Mouse (Mus musculus): ENCODE results near the gene Itga1. TPM values are rescaled to one million over a fixed set of nuclear protein-coding genes. Genes with fewer than 3 reads are reported as not detected.
A peak's percentile ranks its signal among the peaks of the same experiment; 100 is the strongest.

The Itga1 gene
- polyA plus RNA-seq, 3 experiments from 2014 or later = 0.42 to 0.97 (median 0.77) TPM

DNA sequence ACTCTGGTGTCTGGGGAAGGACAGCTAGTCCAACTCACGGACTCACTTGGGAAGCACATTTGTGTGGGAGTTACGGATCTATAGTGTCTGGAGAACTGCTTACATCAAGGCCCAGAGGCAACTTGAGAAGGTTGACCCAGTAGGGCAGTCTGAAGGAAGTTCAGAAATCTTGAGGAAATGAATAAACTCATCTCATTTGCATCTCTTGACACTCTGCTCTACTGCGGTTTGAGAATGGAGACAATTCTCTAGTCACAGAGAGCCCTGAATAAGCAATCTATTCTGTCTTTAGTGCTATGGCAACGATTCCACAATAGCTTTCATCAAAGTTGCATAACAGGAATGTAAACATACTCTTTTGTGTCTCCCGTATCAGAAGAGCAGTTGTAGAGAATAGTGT lies 4.8 kb downstream of the Itga1 start:
- peak; percentile 39 for ATAC-seq

DNA sequence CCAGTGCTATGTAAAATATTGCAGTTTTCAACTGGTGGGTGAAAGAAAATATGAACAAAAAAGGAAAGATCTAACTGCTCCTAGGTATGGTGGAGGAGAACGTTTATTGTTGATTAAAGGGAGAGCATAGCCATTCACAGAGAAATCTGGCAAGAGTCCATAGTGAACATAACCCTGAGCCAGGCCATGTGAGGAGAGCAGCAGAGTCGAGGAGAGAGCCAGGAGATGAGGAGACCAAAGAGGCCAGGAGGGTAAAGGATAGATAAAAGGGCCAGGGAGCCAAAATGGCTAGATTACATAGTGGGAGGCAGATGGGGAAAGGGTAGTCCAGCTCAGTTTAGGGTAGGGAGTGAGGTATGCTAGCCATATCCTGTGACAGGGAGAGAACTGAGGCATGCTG lies 5.5 kb downstream of the Itga1 start:
- no peak for ATAC-seq

DNA sequence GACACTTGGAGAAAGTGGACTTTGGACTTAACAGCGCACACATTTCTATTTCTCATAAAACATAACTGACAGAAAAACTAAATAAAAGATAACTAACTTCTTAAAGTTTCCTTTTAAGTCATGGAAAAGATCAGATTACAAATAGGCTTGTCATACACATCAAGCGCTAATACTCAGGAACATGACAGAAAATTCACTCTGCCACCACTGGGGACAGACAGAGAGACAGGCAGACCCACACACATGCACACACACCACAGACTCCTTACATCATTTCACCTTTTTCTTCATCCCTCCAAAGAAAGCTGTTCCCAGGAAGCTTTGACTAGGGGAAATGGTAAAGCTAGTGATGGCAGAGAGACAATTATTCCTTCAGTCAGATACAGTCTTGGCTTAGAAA lies 6.4 kb downstream of the Itga1 start:
- ATAC-seq = no peak

DNA sequence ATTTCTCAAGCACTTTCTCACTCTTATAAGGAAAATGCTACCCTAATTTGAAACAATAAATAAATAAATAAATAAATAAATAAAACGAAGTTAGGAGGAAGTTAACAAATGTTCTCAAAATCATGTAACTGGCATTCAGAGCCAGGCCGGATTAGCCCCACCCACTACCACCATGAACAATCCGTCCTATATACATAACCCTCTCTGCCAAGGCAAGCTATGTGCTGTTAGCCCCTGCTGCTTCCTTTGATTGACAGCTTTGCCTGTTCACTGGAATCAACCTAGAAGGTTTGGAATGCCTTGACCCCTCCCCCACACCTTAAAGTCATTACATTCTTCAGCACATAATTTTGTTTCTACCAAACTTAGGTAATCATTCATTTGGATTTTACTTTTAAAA lies 10.3 kb downstream of the Itga1 start:
- no peak for ATAC-seq

DNA sequence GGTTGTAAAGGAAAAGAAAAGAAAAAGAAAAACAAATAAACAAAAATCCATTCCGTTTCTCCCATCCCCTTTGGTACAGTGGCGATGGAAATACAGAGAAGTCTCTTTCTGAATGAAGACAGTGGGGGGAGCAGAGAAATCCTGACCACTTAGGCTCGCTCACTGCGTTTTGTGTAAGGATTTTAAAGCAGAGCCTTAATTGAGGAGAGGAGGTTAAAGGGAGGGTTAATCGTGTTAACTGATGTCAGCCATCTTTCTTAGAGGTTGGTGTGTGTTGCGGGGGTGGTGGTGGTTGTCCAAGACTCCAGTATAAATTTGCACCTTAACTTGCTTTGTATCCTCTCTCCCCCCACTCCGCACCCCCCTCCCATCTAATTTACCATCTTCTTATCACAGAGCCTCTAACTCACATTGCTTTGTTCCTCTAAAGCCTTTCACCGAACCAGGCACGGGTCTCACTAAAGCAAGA lies 10.8 kb downstream of the Itga1 start:
- ATAC-seq = no peak

DNA sequence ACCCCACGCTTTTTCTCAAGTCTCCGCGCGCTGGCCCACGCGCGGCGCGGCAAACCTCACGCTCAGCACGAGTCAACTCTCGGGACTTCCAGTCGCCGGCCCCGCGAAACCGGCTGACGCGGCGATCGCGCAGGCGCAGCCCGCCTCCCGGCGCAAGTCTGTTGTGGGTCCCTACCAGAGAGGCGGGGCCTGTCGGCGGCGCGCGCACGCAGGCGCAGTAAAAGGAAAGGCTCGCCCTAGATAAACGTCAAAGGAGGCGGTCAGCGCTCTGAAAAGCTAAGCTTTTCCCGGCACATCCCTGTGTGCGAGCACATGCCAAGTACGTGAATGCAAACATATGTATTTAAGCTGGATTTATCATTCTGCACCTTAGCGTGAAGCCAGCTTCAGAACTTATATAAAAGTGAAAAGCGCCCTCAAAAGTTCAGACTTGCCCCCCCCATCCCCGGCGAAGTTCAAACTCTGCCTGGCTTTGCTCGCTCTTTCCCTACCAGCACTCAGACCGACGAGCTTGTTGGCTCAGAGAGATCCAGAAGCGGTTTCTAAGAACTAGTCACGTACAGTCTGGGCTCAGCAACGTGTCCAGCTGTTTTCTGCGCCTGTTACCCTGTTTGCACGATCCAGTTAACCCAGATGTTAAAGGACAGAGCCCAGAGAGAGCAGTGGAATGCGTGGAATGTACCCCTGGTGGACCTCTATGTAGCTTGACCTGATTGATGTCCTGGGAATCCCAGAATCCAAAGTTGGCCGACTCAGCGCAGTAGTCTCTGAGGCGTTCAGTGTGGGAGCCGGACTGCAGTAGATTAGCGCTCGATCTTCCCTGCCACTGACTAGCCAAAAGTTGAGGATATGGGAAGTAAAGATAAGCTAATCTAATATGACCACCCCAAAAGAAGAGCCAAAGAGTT lies 11.4 kb downstream of the Itga1 start, which contains the start of gene Pelo:
TSS of gene Pelo (minus strand) at position 118 of the 908 bp plus-strand sequence.
- peak; percentile 85 for ATAC-seq

DNA sequence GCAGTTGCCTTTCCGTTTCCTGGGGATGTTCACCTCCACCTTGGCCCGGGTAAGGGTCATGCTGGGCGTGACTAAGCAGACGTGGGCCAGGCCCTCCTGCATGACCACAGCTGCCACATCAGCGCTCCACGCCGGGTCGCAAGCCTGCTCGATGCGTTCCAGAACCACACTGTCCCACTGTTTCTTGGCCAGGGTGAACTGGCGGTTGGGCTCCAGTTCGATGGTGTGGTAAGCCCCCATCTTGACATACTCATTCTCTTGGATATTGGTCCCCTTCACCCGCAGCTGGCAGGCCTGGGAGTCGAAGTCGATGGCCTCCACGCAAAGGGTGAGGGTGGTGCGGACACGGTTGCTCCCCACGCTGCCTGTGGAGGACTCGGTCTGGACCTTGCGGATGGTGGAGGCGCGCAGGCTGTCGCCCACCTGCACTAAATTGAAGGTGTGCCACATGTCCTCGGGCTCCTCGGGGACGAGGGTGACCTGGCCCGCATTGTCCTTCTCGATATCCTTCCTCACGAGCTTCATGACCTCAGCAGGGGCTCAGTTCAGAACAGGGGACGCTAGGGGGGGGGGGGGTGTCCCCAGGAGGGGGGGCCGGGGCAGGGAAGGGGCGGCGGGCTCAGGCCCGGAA lies 12.3 kb downstream of the Itga1 start:
- peak; percentile 5 for ATAC-seq

DNA sequence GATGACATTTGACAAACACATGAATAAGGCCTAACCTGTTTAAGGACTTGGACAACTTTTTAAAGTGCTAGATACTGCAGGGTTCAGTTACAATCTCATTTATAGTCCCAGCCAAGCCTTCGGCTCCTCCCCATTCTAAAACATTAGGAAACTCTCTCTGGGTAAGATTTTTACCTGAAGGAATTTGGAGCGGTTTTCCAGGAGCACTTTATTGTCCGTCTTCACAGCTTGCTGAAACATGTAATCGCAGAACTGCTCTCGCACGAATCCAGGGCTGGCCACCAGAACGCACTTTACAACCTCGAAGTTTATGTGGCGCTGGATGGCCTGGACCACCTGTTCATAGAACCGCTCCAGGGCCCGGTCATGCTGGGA lies 12.8 kb downstream of the Itga1 start:
- no peak for ATAC-seq

DNA sequence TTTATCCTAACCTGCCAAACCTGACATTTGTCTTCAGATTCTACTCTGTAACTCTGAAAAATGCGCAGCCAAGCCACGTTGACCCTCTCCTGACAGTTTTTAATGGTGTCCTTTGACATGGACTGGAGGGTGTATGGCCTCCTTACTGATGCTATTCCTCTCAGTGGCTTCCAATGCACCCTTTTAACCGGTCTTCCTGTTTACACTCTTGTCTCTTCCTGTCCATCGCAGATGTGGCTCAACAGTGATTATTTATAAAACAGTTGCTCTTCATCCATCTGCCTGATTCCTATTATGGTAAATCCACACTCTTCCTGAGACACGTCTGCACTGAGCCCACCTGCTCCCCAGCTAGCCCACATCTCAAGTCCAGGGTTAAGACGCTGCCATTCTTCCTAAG lies 15.8 kb downstream of the Itga1 start:
- ATAC-seq = no peak

DNA sequence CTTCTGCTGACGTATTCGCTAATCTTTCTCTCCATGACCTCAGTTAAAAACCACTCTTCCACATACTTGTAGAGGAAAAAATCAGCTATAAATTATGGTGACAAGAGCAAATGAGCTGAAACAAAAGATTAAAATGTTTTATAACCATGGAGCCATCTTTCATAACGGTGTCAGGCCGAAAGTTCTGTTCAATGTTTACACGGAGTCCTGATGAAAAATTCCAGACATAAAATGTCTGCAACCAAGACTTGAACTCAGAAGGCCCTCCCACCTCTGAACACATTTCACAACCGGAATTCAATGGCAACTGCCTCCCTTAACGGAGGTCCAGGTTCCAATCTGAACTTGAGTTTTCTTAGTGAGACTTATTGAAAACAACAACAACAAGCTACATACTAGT lies 19.4 kb downstream of the Itga1 start:
- no peak for ATAC-seq

DNA sequence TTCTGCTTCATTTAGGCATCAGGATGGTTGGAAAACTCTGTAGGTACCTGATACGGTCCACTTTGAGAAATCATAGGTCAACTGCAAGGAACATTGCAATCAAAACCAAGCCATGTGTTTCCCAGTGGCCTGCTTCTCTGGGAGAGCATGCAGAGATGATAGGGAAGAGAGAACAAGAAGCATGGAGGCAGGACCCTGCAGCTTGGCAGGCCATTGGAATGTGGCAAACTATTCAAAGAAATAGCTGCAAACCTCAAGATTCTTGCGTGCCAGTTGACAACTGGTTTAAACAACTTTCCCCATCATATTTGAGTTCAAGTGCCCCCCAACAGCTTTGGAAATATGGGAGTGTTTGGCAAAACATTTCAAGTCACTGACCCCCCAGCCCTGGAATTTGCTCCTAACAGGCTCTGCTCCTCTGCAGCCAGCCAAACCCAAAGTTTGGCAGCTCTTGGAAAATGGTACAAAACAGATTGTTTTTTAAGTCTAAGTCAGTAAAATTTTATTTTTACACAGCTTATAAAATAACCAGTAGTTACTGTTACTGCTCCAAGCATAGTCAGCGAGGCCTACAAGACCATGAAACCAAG lies 21.7 kb downstream of the Itga1 start:
- ATAC-seq = no peak

DNA sequence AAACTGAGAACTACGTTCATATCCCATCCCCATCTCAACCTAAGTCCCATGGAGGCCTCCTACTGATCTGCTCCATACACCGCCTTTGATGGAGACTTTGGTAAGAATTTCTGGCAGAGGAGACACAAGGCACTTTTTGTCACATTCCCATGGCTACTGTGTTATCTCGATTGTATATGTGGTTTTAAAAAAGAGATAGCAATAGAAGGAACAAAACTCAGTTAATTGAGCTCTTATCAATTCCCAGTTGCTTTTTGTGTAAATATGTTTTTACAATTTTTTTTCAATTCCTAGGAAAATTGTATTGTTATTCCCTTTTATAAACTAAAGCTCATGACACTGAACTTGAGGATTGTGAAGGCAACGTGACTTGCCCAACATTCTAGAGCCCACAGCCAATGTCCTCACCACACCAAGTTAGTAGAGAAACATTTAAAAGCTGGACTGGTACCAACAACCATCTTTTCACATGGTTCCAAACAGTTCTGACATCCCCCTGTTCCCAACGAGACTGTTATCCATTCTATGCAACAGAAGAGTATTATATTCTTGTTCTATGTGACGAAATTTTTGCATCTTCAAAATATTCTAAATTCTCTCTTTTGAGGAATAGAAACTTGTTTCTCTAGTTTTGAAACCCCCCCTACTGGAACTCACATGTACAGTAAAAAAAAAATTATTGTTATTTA lies 22.6 kb downstream of the Itga1 start:
- no peak for ATAC-seq

DNA sequence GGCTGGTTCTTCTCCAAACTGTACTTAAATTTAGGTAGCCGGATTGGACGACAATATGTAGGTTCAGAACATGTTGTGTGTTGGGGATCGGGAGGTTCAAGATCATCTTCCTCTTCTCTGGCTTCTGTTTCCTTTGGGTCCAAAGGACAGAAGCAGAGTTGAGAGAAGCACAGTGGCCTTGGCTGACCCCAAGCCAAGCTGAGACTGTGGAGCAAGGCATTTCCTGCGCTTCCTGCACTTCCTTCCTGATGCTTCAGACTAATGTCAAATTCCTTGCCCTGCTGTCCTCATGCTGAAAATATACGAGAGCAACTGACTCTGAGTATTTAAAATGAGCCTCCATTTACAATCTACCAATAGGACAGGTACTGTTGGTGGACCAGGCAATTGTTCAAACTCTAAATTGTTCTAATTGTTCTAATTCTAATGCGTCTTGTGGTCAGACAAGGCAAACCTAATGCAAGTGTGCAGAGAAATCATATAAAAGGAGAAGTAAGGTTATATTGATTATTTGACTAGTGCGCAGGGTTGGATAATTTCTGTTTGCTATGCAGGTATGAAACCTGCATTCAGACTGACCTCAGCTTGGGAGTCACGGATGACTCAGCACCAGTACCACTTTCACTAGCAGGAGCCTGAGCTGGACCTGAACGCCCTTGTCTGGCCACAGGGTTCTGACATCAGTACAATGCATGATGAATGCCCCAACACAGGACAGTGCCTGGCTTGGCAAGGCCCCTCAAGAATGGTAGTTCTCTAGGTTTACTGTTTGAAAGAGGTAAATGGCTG lies 24.2 kb downstream of the Itga1 start:
- ATAC-seq = no peak

DNA sequence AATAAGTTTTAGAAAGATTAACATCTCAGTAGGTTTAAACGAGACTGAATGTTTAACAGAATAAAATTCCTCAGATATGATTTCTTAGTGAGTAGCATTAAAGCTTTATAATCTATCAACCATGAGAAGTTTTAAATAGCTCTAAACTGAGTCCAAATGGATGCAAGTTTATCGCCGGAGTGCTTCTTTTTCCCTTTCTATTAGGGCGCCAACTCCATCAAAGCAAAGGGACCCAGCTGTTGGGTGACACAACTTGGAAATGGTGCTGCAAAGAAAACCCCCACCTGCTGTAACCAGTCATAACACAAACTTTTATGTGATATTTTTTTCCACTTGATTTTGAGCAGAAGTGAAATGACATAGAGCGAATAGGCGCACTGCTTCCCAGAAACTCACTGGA lies 29.4 kb downstream of the Itga1 start:
- no peak for ATAC-seq

DNA sequence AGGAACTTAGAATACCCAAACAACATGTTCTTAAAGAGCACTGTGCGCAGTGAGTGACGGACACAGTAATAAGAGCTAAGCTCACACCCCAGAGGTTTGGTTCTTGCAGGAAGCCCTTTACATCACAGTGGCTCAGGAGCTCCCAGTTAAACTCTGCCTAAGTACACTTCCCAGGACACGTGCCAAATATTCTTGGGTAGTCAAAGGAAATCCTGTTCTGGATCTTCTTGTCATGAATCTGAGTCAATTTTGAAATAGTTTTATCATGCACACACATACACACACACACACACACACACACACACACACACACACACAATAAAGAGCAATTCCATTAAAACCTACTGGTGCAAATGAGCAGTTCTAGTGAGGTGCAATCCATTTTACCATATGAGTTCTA lies 30.3 kb downstream of the Itga1 start:
- ATAC-seq = no peak

DNA sequence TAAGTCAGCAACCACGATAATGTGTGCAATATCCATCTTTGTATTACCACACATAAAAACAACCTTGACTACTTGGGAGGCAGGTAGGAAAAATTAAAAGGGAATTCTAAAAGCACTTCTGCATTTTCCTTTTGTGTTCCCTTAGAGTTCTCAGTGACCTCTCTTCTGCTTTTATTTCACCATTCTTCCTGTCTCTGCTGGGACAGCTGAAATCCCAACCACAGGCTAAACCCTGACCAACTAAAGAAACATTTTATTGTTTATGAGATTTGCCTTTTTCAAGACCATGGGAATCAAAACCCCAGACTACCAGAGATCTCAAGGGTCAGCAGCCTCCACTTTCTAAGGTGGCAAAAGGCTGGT lies 33.8 kb downstream of the Itga1 start:
- ATAC-seq = no peak

DNA sequence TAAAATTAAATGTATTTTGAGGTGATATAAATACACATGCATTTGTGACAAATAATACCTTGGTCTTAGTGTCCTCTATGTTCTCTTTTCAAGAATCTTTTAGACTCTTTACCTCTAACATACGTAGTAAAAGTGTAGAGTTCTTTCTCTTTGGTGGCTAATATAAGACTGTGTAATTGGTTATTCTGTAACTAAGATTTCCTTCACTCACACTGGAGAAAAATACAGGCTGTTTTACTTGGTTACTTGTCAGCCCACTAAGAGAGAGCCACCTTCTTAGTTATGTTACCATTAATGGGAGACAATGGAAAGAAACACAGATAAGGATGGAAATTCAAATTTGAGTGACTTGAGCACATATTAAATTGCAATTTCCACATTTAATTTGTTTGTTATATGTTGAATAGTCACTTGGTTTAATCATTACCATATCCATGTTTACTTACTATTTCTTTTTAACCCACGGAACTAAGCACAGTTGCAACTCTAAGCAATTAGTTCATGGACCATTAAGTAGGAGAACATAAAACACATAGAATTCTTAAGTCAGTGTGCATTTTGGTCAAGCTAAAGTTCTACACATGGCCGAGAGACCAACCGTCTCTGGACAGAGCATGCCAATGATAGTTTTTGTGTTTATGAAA lies 34.3 kb downstream of the Itga1 start:
- ATAC-seq = no peak

DNA sequence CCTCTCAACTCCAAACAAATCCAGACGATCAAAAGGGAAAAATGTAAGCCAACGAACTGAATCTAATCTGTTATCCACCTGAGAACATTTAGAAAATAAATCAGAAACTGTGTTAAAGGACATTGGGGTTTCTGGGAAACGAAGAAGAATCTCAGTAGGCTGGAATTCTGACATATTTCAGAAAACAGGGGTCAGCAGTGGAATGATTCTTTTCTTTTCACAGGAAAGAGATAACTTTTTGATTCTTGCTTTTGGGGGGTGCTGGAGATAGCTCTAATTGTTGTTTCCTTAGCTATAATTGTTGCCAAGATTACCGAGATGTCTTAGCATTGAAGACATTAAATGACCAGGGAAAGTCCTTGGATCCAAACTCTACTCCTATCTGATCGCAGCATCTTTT lies 44.2 kb downstream of the Itga1 start:
- no peak for ATAC-seq

DNA sequence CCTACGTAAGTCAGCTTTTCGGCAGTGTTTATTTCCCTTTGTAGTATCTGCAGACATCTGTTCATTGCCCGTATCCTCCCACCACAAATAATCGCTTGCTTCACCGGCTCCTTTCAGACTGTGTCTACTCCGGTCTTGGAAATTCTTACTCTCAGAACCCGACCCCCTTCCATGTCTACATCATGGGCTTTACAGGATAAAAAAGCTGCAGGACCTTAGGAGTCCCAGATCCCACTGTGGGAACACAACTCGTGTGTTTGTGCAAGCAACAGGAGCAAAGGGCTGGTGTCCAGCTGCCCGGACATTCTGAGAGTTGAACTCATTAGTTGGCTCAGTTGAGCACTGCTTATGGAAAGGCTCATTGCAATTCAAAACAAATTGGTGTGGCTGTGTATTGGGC lies 47.0 kb downstream of the Itga1 start:
- ATAC-seq = no peak

DNA sequence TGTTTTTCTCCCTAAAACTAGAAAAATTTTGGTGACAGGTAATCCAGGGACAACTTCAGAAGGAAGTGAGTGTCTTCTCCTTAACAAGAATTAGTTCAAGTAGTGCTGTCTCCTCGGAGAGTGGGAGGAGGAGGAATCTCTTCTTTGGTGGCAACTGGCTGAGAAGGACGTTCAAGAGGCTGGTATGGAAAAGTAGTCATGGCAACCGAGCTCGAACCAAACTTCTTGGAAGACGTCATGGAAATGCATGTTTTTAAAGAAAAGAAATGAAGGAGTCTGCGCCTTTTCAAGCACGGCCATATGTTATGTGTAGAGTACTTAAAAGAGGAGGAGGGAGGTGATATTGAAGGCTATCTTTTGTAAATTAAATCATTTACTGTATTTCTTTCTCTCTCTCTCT lies 49.2 kb downstream of the Itga1 start:
- no peak for ATAC-seq

DNA sequence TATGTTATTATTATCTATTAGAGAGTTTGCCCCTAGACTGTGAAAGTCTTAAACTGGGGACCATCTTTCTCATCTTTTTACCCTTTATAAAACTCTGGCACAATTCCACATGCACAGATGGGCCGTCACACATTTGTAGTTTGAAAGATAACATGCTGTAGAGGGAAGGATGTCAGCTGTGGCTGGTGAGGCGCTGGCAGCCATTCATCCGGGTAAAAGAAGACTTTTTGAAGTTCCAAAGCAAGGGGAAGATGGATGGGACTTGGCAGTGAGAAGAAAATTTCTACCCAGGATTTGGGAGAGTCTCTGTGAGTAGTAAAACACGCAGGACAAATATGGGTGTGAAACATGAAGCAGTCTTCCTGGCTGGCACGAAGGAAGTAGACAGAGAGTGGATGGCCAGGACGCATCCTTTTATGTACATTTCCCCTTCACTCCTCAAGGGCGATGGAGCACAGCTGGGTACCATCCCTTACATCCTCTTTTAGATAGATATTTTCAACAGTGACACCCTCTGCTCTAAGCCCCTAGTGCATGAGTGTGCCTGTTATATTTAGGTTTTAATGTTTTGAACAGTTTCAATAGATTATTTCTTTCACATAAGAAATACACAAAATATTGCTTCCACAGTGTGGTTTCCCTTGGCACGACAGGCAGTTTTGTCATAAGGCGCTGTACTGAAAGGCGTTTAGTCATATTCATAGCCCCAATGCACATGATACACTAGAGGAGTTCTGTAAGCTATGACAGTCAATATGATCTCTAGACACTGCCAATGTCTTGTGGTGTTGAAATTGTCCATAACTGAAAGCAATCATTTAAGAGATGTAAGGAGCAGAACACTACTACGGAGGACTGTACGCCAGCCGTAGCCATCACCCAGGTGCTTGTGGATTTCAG lies 50.9 kb downstream of the Itga1 start:
- ATAC-seq = no peak

Measured in inflammation-experienced regulatory T-cells, adult 6 months (primary cell).